Mouse (Mus musculus) gastrocnemius, postnatal 4 days (tissue): ENCODE measurements around the gene Olfr1046. TPM values are rescaled to one million over a fixed set of nuclear protein-coding genes. Genes with fewer than 3 reads are reported as not detected.
"Not testable (repeated sequence)": the region's sequence is repeated elsewhere in the genome, so short reads cannot be mapped to it uniquely, and the experiment has no call there.

Source experiments
- DNase-seq, 2 experiments: peaks; one replicate each; pipeline ENCODE4 v3.0.0; 2021 to 2022; ENCODE audit warnings: low spot score in 2 of 2, mixed read lengths in 2 of 2
- long read RNA-seq, 2 experiments: library from polyadenylated mRNA; stranded (forward); transcript quantifications; one replicate each; pipeline ENCODE4 v2.0.0; 2021
- total RNA-seq, 2 experiments: library from RNA; stranded (reverse); gene quantifications; 2 replicates each; pipeline ENCODE4 v1.2.3; 2021

Gene Olfr1046
- not detected for total RNA-seq
- long read RNA-seq, experiment 1, result 0 reads
- long read RNA-seq, experiment 2, result 0 reads

DNA sequence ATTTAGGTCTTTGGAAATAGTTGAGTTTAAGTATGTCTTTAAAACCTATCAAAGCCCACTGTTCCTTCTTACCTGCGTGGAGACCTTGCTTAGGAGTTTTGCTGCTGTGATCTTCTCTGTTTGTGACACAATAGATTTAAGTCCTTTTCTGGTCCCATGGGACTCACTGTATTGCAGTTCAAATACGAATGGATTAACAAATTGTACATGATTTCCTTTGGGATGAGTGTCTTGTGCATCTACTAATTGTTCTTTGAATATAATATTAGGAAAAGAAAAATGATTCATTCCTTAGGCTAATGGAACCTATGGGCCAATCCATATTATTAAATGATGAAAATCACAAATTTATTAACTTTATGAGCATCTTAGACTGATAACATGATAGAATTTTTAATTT is at the start of gene Olfr1046:
Olfr1046 (minus strand) TSS at position 101 of the 400 bp plus-strand sequence.
- no peak for DNase-seq

GRCm38 (mm10) chr2:86258228-86258627 is 39.1 kb upstream of the Olfr1046 start, which contains the start of gene Olfr1049:
TSS of gene Olfr1049 (minus strand) at chr2:86258328.
- DNase-seq, result not testable (repeated sequence)

DNA sequence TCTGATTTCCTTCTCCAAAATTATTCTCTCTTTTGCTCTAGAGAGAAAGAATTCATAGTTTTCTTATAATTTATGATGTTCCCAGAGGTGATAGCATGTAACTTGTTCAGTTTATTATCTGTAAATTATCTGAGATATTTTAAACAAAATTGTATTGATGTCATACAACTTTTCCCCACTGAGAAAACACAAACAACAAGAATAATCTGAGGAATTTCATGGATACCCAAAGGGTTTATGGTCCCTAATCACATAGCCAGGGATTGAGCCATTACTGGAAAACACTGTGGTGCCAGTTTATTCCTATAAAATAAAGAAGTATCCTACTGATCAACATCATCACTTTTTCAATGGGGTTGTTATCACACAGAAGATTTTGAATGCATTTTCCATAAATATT is 21.1 kb upstream of the Olfr1046 start, which contains the start of gene Olfr1048:
Olfr1048 (minus strand) TSS at position 101 of the 400 bp plus-strand sequence.
- no peak for DNase-seq

DNA sequence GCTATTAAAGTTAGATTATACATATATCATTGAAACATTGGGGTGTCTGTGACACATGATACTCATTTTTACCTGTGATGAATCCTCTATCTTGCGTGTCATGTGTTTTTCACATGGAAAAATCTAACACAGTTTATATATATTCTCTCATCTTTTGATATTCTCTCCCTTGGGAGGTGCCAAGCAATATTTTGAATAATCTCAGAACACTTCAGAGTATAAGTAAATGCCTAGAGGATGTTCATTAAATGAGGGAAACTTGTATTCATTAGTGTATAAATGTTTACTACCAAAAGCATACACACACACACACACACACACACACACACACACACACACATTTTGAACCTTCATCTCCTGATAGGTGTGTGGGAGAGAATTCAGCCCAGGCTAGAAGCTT is 12.2 kb upstream of the Olfr1046 start, which contains the start of gene Olfr1047:
Olfr1047 (minus strand) TSS at position 101 of the 400 bp plus-strand sequence.
- DNase-seq, result no peak

DNA sequence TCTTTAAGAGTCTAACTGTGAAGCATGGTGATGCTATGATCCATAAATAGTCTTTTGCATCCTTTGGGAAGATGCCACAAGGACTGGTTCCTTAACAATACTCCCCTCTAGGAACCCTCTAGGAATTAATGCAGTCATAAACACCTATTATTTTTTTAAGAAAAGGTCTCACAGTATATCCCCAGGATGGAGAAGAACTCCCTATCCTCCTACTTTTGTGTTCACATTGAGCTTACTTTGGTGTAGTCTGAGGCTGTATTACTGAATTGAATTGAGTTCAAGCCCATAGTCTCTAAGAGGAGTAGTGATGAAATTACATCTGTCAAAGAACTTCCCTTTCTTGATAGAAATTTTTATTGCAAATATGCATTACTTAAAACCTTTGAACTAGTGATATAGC is 16.2 kb downstream of the Olfr1046 start, which contains the start of gene Olfr1045:
Olfr1045 (minus strand) TSS at position 101 of the 400 bp plus-strand sequence.
- no peak for DNase-seq

DNA sequence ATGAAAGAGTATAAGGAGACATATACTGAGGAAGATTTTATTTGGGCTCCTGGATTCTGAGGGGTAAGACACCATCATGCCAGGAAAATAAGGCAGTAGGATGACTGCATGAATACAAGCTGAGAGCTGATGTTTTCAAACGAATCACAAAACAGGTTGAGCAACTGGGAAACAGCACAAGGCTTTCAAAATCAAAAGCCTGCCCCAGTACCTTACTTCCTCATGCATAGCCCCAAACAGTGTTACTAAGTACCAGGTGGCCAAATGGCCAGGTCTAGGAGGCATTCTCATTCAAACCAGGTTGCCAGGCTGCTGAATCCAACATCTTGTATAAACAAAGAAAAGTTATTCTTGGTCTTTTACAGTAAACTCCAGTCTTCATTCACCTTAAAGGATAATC is 23.3 kb downstream of the Olfr1046 start:
- DNase-seq, result no peak

DNA sequence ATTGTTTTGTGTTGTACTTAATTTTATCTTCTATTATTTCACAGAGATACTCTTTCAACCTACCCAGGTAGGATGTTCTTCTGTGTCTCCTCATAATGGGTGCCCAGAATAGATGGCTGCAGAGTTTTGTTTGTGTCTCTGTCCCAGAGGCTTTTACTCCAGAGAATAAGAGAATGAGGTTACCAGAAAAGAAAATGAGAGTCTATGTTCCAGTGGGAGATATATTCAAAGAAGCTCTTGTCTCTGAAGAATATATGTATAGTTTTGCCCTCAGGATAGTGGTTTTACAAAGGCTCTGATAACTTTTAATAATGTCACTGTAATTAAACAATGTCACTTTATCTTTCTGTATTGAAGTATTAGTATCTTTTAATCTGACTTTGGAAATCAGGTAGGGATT is 33.5 kb downstream of the Olfr1046 start, which contains the start of gene Olfr52:
Olfr52 (minus strand) TSS at position 101 of the 400 bp plus-strand sequence.
- no peak for DNase-seq

GRCm38 (mm10) chr2:86179950-86180349 is 39.2 kb downstream of the Olfr1046 start:
- DNase-seq, result no peak

DNA sequence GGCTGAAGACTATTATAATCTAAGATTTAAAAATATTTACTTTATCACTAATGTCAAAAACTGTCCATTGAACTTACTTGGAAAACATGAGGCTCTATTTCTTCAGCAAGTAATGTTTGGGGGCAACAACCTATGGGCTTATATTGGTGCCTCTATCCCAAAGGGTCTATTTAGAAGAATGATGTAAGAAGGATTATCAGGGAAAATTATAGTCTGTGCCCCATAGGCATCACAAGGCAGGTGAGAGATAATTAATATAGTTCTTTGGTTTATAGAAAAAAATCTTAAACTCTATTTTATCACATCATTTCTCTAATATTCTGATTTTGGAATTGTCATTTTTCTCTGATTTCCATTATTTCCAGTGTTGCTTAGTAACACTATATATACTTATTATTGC is 41.4 kb downstream of the Olfr1046 start, which contains the start of gene Olfr1044:
Olfr1044 (minus strand) TSS at position 101 of the 400 bp plus-strand sequence.
- DNase-seq, result no peak

DNA sequence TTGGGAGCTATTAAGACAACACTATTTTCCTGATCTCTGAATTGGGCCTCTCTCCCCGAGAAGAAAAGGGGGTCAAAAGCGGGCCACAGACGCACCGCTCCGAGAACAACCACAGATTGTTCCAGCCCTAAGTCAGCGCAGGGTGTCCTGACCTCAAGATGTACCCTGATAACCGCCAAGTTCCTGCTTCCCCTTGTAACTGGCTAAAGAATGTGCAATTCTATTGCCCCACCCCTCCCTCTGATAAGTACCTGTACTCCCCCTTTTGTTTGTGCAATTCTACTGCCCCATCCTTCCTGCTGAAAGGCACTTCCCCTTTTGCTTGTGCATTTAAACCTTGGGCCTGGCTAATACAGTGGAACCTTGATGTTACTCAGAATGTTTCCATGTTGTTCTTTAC is 43.7 kb downstream of the Olfr1046 start:
- not testable (repeated sequence) for DNase-seq

GRCm38 (mm10) chr2:86167422-86167821 is 51.7 kb downstream of the Olfr1046 start, which contains the start of gene Olfr1043:
TSS of gene Olfr1043 (minus strand) at chr2:86167522.
- DNase-seq, result no peak

Other genes with a start within 250 kb of the Olfr1046 start
- not detected for gene Olfr1029, start 245.4 kb downstream of the Olfr1046 start, total RNA-seq
- not detected for gene Olfr1030, start 240.0 kb downstream of the Olfr1046 start, total RNA-seq
- not detected for gene Olfr1031, start 229.0 kb downstream of the Olfr1046 start, total RNA-seq
- gene Olfr1032, start 213.8 kb downstream of the Olfr1046 start, total RNA-seq, result not detected
- under 1 TPM; 0.08 to 0.10 TPM for gene Olfr1033, start 198.7 kb downstream of the Olfr1046 start, total RNA-seq
- not detected for gene Olfr1034, start 173.5 kb downstream of the Olfr1046 start, total RNA-seq
- gene Olfr1036, start 145.3 kb downstream of the Olfr1046 start, total RNA-seq, result not detected
- not detected for gene Olfr1037, start 131.9 kb downstream of the Olfr1046 start, total RNA-seq
- not detected for gene Olfr1039, start 83.4 kb downstream of the Olfr1046 start, total RNA-seq
- not detected for gene Olfr1040, start 72.6 kb downstream of the Olfr1046 start, total RNA-seq
- not detected for gene Olfr1042, start 57.5 kb downstream of the Olfr1046 start, total RNA-seq
- not detected for gene Olfr1043, start 51.8 kb downstream of the Olfr1046 start, total RNA-seq
- not detected for gene Olfr1044, start 41.5 kb downstream of the Olfr1046 start, total RNA-seq
- not detected for gene Olfr52, start 33.6 kb downstream of the Olfr1046 start, total RNA-seq
- gene Olfr1045, start 16.3 kb downstream of the Olfr1046 start, total RNA-seq, result not detected
- not detected for gene Olfr1047, start 12.1 kb upstream of the Olfr1046 start, total RNA-seq
- gene Olfr1048, start 21.0 kb upstream of the Olfr1046 start, total RNA-seq, result not detected
- not detected for gene Olfr1049, start 39.0 kb upstream of the Olfr1046 start, total RNA-seq
- not detected for gene Olfr1051, start 59.8 kb upstream of the Olfr1046 start, total RNA-seq
- gene Olfr1052, start 73.1 kb upstream of the Olfr1046 start, total RNA-seq, result not detected
- gene Olfr1053, start 96.0 kb upstream of the Olfr1046 start, total RNA-seq, result not detected
- gene Olfr1054, start 116.1 kb upstream of the Olfr1046 start, total RNA-seq, result not detected
- not detected for gene Olfr1055, start 131.0 kb upstream of the Olfr1046 start, total RNA-seq
- gene Olfr1056, start 143.2 kb upstream of the Olfr1046 start, total RNA-seq, result not detected
- gene Olfr1057, start 159.1 kb upstream of the Olfr1046 start, total RNA-seq, result not detected
- not detected for gene Olfr1058, start 169.2 kb upstream of the Olfr1046 start, total RNA-seq
- gene Olfr1061, start 194.7 kb upstream of the Olfr1046 start, total RNA-seq, result not detected
- not detected for gene Olfr1062, start 207.4 kb upstream of the Olfr1046 start, total RNA-seq
- not detected for gene Olfr1065, start 231.3 kb upstream of the Olfr1046 start, total RNA-seq
- gene Olfr1066, start 237.0 kb upstream of the Olfr1046 start, total RNA-seq, result not detected